Mouse (Mus musculus) spleen, adult 2 months (tissue): Measurements from ENCODE around the gene Tsga10. TPM values are rescaled to one million over a fixed set of nuclear protein-coding genes. Genes with fewer than 3 reads are reported as not detected.

Experiments used
- DNase-seq, 2 experiments: peaks; one replicate each; pipeline versions ENCODE4 v3.0.0 to v3.0.0-alpha.2; 2012 to 2021; ENCODE audit warnings: low spot score in 2 of 2, low read depth in 1 of 2
- H3K27ac ChIP-seq: fragments of 200-500 bp; 2 replicates; pipeline ENCODE4 v1.5.1; 2012; ENCODE audit warnings: low read length, inconsistent platforms; ENCODE audit not compliant: insufficient read depth
- H3K27me3 ChIP-seq: fragments of 200-500 bp; 2 replicates; pipeline ENCODE4 v1.6.1; 2012; ENCODE audit warnings: mild to moderate bottlenecking, moderate library complexity, low read length, inconsistent platforms; ENCODE audit not compliant: control insufficient read depth, insufficient read depth
- H3K36me3 ChIP-seq: fragments of 200-500 bp; 2 replicates; pipeline ENCODE4 v1.6.1; 2012; ENCODE audit warnings: mild to moderate bottlenecking, low read length, inconsistent platforms; ENCODE audit not compliant: control insufficient read depth, insufficient read depth
- H3K4me1 ChIP-seq: fragments of 200-500 bp; 2 replicates; pipeline ENCODE4 v1.6.1; 2011; ENCODE audit warnings: inconsistent platforms; ENCODE audit not compliant: control insufficient read depth, insufficient read depth, insufficient read length
- H3K4me3 ChIP-seq: fragments of 200-500 bp; 2 replicates; pipeline ENCODE4 v1.5.1; 2011; ENCODE audit warnings: mild to moderate bottlenecking, inconsistent platforms; ENCODE audit not compliant: insufficient read depth, insufficient read length; ENCODE audit errors: extremely low read depth
- CTCF ChIP-seq: fragments of 200-500 bp; IDR thresholded peaks from 2 replicates; pipeline ENCODE4 v1.5.1; 2011; ENCODE audit warnings: mild to moderate bottlenecking, inconsistent platforms; ENCODE audit not compliant: insufficient read depth, insufficient read length, insufficient replicate concordance; ENCODE audit errors: extremely low read depth
- POLR2A ChIP-seq: fragments of 200-500 bp; IDR thresholded peaks from 2 replicates; pipeline ENCODE4 v1.6.1; 2011; ENCODE audit warnings: low read depth, low read length, inconsistent platforms
- WGBS: fragments of 180-500 bp; shearing (Covaris S2); methylation state at CpG from one replicate; pipeline ENCODE4 v1.1.7; 2018; 5-methylcytosine and 5-hydroxymethylcytosine counted together
- polyA plus RNA-seq: library from polyadenylated mRNA; depleted of rRNA; stranded (reverse); fragments of >200 nt; gene quantifications from 2 replicates; pipeline ENCODE4 v1.2.3, GENCODE M21; 2012

Tsga10 gene
- polyA plus RNA-seq, 1 experiment: 0.35 TPM

DNA sequence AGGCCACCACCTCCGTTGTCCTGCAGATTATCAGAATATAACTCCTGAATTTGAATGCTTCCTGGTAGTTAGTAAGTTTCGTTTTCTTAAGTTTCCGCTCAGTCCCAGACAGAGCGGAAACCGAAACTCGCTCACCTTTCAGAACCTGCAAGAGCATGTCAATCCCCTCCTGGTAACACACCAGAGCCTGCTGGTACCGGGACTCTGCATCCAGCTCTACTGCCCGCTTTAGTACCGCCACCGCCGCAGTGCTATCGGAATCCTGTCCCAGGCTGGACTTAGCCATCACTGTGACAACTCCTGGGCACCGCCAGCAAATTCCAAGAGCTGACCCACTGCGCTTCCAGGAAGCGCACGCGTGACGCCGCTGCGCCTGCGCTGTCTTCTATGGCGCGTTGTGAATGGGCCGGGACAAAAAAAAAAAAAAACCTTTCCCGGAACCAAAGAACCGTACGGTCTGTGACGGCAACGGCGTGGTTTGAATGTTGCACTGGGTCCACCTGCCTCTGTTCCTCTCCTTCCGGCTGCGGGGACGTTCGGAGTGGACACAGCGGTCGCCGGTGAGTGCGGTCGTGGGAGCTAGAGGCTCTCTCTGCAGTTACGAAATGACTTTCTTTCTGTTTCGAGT lies 23.9 kb upstream of the Tsga10 start, which contains the start of the genes Mitd1 and Mrpl30:
Gene Mitd1 (minus strand): TSS at position 387 of the 628 bp plus-strand sequence.
Gene Mrpl30 (plus strand): TSS at position 453 of the 628 bp plus-strand sequence.
- peak; percentile 72 to 82 for DNase-seq
- Histone ChIP-seq H3K4me3 (peak within 1 kb of the TSS; percentile 76), H3K27ac (peak within 1 kb of the TSS; percentile 91), H3K4me1 (no peaks in the 10 kb centered on the region; the same call in 1 of the 2 replicates), H3K36me3 (peaks cover 9% of the 10 kb centered on the region; the same call in 1 of the 2 replicates), H3K27me3 (no peaks in the 10 kb centered on the region)
- WGBS: under 1% methylated on average over 41 of the region's 41 CpGs
- TF ChIP-seq CTCF: no peak
- TF ChIP-seq POLR2A: peak; percentile 28; the same call in 1 of the 2 replicates

DNA sequence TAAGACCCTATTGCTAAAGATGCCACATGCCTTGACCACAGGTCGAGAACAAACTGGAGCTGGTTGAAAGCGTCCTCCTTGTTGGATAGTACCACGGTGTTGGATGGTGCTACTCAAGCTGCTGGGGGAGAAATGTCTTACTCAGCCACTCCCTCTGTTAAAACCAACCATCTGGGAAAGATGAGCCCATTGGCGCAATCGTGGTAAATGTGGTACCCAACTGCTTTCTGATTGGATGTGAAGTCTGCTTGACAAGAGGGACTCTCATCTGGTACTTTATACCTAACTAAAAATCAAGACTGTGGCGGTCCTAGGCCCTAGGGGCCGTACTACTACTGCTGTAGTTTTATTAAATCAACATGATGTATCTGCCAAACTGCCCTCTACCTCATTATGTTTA lies 23.0 kb upstream of the Tsga10 start:
- Histone ChIP-seq H3K36me3 (peaks cover 8% of the 10 kb centered on the region; the same call in 1 of the 2 replicates), H3K27ac (peak overlapping the region; percentile 91), H3K4me3 (peak overlapping the region; percentile 76), H3K27me3 (no peaks in the 10 kb centered on the region), H3K4me1 (no peaks in the 10 kb centered on the region; the same call in 1 of the 2 replicates)
- WGBS: 79% methylated on average over 7 of the region's 7 CpGs
- no peak for DNase-seq
- TF ChIP-seq POLR2A: no peak

DNA sequence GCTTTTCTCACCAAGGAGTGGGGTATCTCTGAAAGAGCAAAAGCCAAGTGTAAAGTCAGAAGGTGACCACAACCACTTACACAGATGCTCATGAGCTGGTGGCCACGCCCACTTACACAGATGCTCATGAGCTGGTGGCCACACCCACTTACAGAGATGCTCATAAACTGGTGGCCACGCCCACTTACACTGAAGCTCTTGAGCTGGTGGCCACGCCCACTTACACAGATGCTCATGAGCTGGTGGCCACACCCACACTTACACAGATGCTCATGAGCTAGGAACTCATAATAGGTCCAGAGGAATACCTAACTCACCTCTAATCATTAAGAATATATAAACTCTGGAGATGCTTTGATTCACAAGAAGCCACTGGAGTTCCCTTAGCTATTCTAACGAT lies 18.2 kb upstream of the Tsga10 start:
- WGBS: 80% methylated on average over 4 of the region's 4 CpGs
- DNase-seq: no peak
- no peak for TF ChIP-seq CTCF
- TF ChIP-seq POLR2A: no peak
- Histone ChIP-seq H3K36me3 (peaks cover 27% of the 10 kb centered on the region), H3K4me1 (no peaks in the 10 kb centered on the region; the same call in 1 of the 2 replicates), H3K27ac (no peak overlapping the region), H3K4me3 (no peak overlapping the region), H3K27me3 (no peaks in the 10 kb centered on the region)

DNA sequence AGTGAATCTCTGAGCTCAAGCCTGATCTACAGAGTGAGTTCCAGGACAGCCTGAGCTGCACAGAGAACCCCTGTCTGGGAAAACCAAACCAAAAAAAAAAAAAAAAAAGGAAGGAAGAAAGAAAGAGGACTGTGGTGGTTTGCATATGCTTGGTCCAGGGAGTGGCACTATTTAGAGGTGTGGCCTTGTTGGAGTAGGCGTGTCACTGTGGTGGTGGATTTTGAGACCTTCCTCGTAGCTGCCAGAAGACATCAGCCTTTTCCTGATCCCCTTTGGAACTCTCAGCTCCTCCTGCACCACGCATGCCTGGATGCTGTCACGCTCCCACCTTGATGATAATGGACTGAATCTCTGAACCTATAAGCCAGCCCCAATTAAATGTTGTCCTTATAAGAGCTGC lies 17.2 kb upstream of the Tsga10 start:
- Histone ChIP-seq H3K36me3 (peaks cover 34% of the 10 kb centered on the region), H3K4me1 (no peaks in the 10 kb centered on the region)
- WGBS: 87% methylated on average over 4 of the region's 4 CpGs

DNA sequence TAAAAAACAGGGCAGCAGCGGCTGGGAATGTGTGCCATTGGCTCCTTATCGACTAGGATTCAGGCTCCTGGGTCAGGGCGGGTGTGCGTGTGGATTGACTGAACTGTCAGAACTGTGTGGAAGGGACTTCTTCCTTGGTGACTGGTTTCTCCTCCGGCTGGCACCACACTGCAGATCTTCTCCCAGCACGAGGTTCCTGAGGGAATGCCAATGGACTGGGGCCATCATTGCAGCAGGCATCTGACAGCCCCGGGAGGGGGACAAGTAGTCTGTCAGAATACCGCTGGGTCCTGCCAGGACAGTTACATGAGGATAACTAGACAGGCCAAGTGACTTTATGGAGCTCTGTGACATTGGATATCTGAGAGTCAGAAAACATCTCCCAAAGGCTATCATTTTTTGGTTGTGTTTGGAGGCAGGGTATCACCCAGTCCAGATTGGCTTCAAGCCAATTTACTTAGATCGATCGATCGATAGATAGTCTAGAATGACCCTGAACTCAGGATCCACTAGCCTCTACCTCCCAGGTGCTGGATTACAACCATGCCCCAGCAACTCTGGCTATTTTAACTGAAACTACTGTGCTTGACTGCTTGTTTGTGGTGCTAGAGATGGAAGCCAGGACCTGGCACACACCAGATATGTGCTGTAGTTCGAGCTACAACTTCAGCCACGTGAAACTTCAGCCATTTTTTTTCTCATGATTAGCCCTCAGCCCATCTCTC lies 11.7 kb upstream of the Tsga10 start:
- no peak for TF ChIP-seq POLR2A
- no peak for TF ChIP-seq CTCF
- no peaks in the 10 kb centered on the region for H3K27me3 ChIP-seq
- WGBS: 93% methylated on average over 13 of the region's 13 CpGs
- H3K4me1 ChIP-seq: no peaks in the 10 kb centered on the region
- no peak for DNase-seq
- H3K27ac ChIP-seq: no peak overlapping the region
- H3K4me3 ChIP-seq: no peak overlapping the region
- H3K36me3 ChIP-seq: peaks cover 35% of the 10 kb centered on the region

More for the DNA sequence above, 17.2 kb upstream of the Tsga10 start:
- H3K27ac ChIP-seq: no peak overlapping the region
- DNase-seq: no peak
- TF ChIP-seq CTCF (no peak), POLR2A (no peak)
- H3K27me3 ChIP-seq: no peaks in the 10 kb centered on the region
- no peak overlapping the region for H3K4me3 ChIP-seq

DNA sequence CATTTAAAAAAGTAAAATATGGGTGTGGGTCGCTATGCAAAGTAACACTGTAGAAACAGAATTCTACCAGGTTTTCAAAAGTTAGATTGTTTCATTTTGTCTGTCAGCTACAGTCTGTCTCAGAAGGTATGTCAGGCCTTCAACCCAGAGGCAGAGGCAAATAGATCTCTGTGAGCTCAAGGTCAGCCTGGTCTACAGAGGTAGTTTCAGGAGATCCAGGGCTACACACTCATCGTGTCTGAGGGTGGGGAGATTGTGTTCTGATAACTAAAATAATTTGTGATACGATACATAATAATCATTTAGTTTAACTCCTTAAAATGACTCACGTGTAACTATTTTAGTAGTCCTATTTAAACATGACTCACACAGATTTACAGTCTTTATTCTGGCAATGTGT lies 6.9 kb upstream of the Tsga10 start:
- no peak overlapping the region for H3K4me3 ChIP-seq
- 87% methylated on average over 4 of the region's 4 CpGs for WGBS
- TF ChIP-seq POLR2A: no peak
- no peak for TF ChIP-seq CTCF
- peaks cover 2% of the 10 kb centered on the region; the same call in 1 of the 2 replicates for H3K4me1 ChIP-seq
- no peak for DNase-seq
- peaks cover 11% of the 10 kb centered on the region for H3K36me3 ChIP-seq
- no peaks in the 10 kb centered on the region for H3K27me3 ChIP-seq
- no peak overlapping the region for H3K27ac ChIP-seq
